Mouse (Mus musculus) hindlimb bud, embryonic 11.5 days (tissue): Measurements from ENCODE around the gene Gm20772.
"Not testable (repeated sequence)": the region's sequence is repeated elsewhere in the genome, so short reads cannot be mapped to it uniquely, and the experiment has no call there.

ENCODE experiments used
- DNase-seq: peaks from one replicate; pipeline ENCODE4 v3.0.0-alpha.2; 2012; ENCODE audit warnings: low read depth, low spot score; ENCODE audit errors: extremely low spot score

Gm20772 gene

GRCm38 (mm10) chrY:17874441-17874840 lies at the start of gene Gm20772, which contains the start of gene Gm20831:
Gene Gm20772, plus strand, starts transcription at chrY:17874741.
Gene Gm20831, plus strand, starts transcription at chrY:17874741.
- not testable (repeated sequence) for DNase-seq

GRCm38 (mm10) chrY:17846166-17846565 lies 28.4 kb upstream of the Gm20772 start, which contains the start of gene Gm21904:
Gene Gm21904, minus strand, starts transcription at chrY:17846266.
- DNase-seq: not testable (repeated sequence)
